Mouse (Mus musculus) liver, adult 2 months (tissue): ENCODE measurements at regions not wholly inside any gene's neighbourhood (a gene's known extent, or its start where the extent isn't known, plus 50 kb on each side); places are given as distances from the start of the nearest gene placed in this dataset.

Experiments used
- DNase-seq: peaks from one replicate; pipeline ENCODE4 v3.0.0-alpha.2; 2011; ENCODE audit warnings: low read depth, low spot score; ENCODE audit errors: extremely low read depth
- H3K27ac ChIP-seq: fragments of 200-500 bp; replicated peaks from 2 replicates; pipeline ENCODE4 v1.5.1; 2012; ENCODE audit warnings: low read depth, mild to moderate bottlenecking, control low read depth, inconsistent platforms, low read length; ENCODE audit not compliant: insufficient read depth
- H3K27me3 ChIP-seq: fragments of 200-500 bp; 2 replicates; pipeline ENCODE4 v1.6.1; 2012; ENCODE audit warnings: mild to moderate bottlenecking, moderate library complexity, low read length, inconsistent platforms; ENCODE audit not compliant: control insufficient read depth, insufficient read depth
- H3K36me3 ChIP-seq: fragments of 200-500 bp; 2 replicates; pipeline ENCODE4 v1.6.1; 2012; ENCODE audit warnings: low read length, inconsistent platforms; ENCODE audit not compliant: control insufficient read depth, insufficient read depth
- H3K4me1 ChIP-seq: fragments of 200-500 bp; 2 replicates; pipeline ENCODE4 v1.6.1; 2011; ENCODE audit warnings: low read length; ENCODE audit not compliant: control insufficient read depth, insufficient read depth
- H3K4me3 ChIP-seq: fragments of 200-500 bp; 2 replicates; pipeline ENCODE4 v1.5.1; 2011; ENCODE audit warnings: low read depth, mild to moderate bottlenecking, control low read depth, low read length, moderate library complexity; ENCODE audit not compliant: insufficient read depth
- H3K79me2 ChIP-seq: fragments of 200-500 bp; 2 replicates; pipeline ENCODE4 v1.6.1; 2012; ENCODE audit warnings: inconsistent platforms, mild to moderate bottlenecking, low read length, moderate library complexity; ENCODE audit not compliant: control insufficient read depth, insufficient read depth
- H3K9ac ChIP-seq: fragments of 200-500 bp; 2 replicates; pipeline ENCODE4 v1.6.1; 2012; ENCODE audit warnings: low read depth, mild to moderate bottlenecking, control low read depth, inconsistent platforms, low read length
- CTCF ChIP-seq: fragments of 200-500 bp; IDR thresholded peaks from 2 replicates; pipeline ENCODE4 v1.5.1; 2011; ENCODE audit warnings: low read depth, low read length, control low read depth
- POLR2A ChIP-seq: fragments of 200-500 bp; IDR thresholded peaks from 2 replicates; pipeline ENCODE4 v1.6.1; 2011; ENCODE audit warnings: low read length, control low read depth; ENCODE audit not compliant: insufficient read depth; ENCODE audit errors: extremely low read depth
- WGBS: fragments of 180-500 bp; shearing (Covaris S2); methylation state at CpG from one replicate; pipeline ENCODE4 v1.1.7; 2018; 5-methylcytosine and 5-hydroxymethylcytosine counted together

DNA sequence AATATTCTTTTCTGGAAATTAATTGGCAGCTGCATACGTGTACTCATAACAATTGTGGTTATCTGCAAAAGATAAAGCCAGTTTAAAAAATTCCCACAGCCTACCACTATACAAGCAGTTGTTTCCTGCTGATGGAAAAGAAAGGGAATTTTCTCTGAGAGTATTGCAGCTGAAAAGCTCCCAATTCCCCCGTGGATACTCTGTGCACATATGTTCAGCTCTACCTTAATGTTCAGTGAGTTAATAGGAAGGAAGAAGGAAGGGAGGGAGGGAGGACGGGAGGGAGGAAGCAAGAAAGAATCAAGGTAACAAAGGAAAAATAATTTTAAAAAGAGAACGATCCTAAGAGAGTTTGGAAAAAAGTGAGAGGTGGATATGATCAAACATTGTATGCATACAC lies 1333.9 kb upstream of the Slc10a2 start:
- WGBS: 59% methylated on average over 4 of the region's 4 CpGs
- TF ChIP-seq POLR2A (no peak), CTCF (no peak)
- H3K79me2 ChIP-seq: no peaks in the 10 kb centered on the region

More for the DNA sequence above, 1333.9 kb upstream of the Slc10a2 start:
- Histone ChIP-seq H3K9ac (no peak overlapping the region), H3K36me3 (no peaks in the 10 kb centered on the region), H3K27ac (no peak overlapping the region), H3K4me1 (no peaks in the 10 kb centered on the region), H3K4me3 (no peak overlapping the region), H3K27me3 (no peaks in the 10 kb centered on the region)
- no peak for DNase-seq
